Mouse (Mus musculus) small intestine, adult 2 months (tissue): ENCODE measurements around the gene Dhh. TPM values are rescaled to one million over a fixed set of nuclear protein-coding genes. Genes with fewer than 3 reads are reported as not detected.

ENCODE experiments used
- H3K27ac ChIP-seq: fragments of 200-500 bp; 2 replicates; pipeline ENCODE4 v1.5.1; 2012; ENCODE audit warnings: low read depth, low read length, control low read depth, inconsistent platforms; ENCODE audit not compliant: insufficient read depth
- H3K27me3 ChIP-seq: fragments of 200-500 bp; 2 replicates; pipeline ENCODE4 v1.6.1; 2012; ENCODE audit warnings: mild to moderate bottlenecking, moderate library complexity, low read length, inconsistent platforms; ENCODE audit not compliant: control insufficient read depth, insufficient read depth
- H3K36me3 ChIP-seq: fragments of 200-500 bp; 2 replicates; pipeline ENCODE4 v1.6.1; 2012; ENCODE audit warnings: mild to moderate bottlenecking, low read length, control low read depth, inconsistent platforms; ENCODE audit not compliant: control insufficient read depth, insufficient read depth
- H3K4me1 ChIP-seq: fragments of 200-500 bp; 2 replicates; pipeline ENCODE4 v1.6.1; 2012; ENCODE audit warnings: low read length, inconsistent platforms, mixed read lengths; ENCODE audit not compliant: control insufficient read depth, insufficient read depth, insufficient read length
- H3K4me3 ChIP-seq: fragments of 200-500 bp; 2 replicates; pipeline ENCODE4 v1.5.1; 2012; ENCODE audit warnings: low read depth, mild to moderate bottlenecking, control low read depth, inconsistent platforms, low read length, moderate library complexity
- CTCF ChIP-seq: fragments of 200-500 bp; IDR thresholded peaks from 2 replicates; pipeline ENCODE4 v1.5.1; 2012; ENCODE audit warnings: low read depth, mild to moderate bottlenecking, control low read depth, inconsistent platforms, low read length, moderate library complexity, mixed read lengths; ENCODE audit not compliant: insufficient replicate concordance, insufficient read length; ENCODE audit errors: extremely low read depth
- POLR2A ChIP-seq: fragments of 200-500 bp; IDR thresholded peaks from 2 replicates; pipeline ENCODE4 v1.6.1; 2012; ENCODE audit warnings: low read depth, mild to moderate bottlenecking, control low read depth, inconsistent platforms, low read length, moderate library complexity
- WGBS: fragments of 180-500 bp; shearing (Covaris S2); methylation state at CpG from one replicate; pipeline ENCODE4 v1.1.7; 2018; 5-methylcytosine and 5-hydroxymethylcytosine counted together
- polyA plus RNA-seq: library from polyadenylated mRNA; depleted of rRNA; stranded (reverse); fragments of >200 nt; gene quantifications from 2 replicates; pipeline ENCODE4 v1.2.3, GENCODE M21; 2012

Gene Dhh
- polyA plus RNA-seq, 1 experiment = 0.55 TPM

- peaks cover 2% of the 10 kb centered on the region; the same call in 1 of the 2 replicates for H3K4me1 ChIP-seq
- no peaks in the 10 kb centered on the region for H3K27me3 ChIP-seq
- H3K27ac ChIP-seq = no peak overlapping the region
- no peak overlapping the region for H3K4me3 ChIP-seq
- TF ChIP-seq POLR2A (no peak), CTCF (no peak)
- peaks cover 39% of the 10 kb centered on the region for H3K36me3 ChIP-seq
- 93% methylated on average over 6 of the region's 6 CpGs for WGBS
Measured at GRCm38 (mm10) chr15:98914903-98915302, 16.6 kb upstream of the Dhh start.

DNA sequence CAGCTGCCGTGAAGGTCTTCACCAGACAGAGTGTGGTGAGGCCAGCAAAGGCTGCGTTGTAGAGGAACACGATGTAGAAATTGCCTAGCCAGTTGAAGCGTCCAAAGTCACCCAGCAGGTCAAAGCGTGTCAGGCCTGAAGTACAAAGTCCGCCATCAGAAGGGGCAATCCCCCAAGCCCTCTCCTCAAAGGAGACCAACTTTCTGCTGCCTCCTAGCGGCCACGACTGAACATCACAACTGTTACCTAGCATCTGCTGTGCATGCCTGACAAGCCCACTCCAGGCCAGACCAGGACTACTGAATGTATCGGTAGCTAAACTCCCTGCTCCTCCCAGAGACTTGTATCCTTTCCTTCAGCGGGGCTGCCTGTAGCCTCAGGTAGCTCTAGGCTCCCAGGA, 6.4 kb upstream of the Dhh start:
- Histone ChIP-seq H3K4me1 (no peaks in the 10 kb centered on the region), H3K27ac (no peak overlapping the region)
- 50% methylated on average over 10 of the region's 10 CpGs for WGBS

DNA sequence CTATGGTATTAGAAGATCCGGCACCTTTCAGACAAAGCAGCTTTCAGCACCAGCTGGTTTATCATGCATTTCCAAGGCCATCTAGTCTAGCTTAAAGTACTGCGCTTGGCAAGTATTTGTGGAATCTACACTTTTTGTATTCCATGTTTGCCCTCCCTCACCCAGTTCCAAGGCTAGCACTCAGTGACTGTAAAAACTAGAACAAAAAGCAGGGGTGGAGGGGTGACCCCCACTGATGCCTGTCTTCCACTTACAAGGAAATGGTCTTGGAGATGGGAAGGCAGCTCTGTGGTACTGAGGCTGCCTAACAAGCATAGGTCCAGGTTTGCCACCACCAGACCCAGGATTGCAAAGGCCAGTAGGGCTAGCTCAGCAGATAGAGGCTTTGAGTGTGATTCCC, 4.3 kb upstream of the Dhh start:
- peaks cover 14% of the 10 kb centered on the region for H3K27me3 ChIP-seq
- TF ChIP-seq CTCF (no peak), POLR2A (no peak)
- H3K4me3 ChIP-seq = no peak overlapping the region
- no peak overlapping the region for H3K27ac ChIP-seq
- 91% methylated on average over 2 of the region's 2 CpGs for WGBS
- H3K4me1 ChIP-seq = 0 out of 2 replicates have a peak, but pooled peaks cover 2% of the 10 kb centered on the region
- H3K36me3 ChIP-seq = peaks cover 28% of the 10 kb centered on the region

More for the DNA sequence above, 6.4 kb upstream of the Dhh start:
- TF ChIP-seq CTCF = peak; percentile 72; the same call in 1 of the 2 replicates
- no peak for TF ChIP-seq POLR2A
- no peak overlapping the region for H3K4me3 ChIP-seq
- H3K27me3 ChIP-seq = no peaks in the 10 kb centered on the region
- H3K36me3 ChIP-seq = peaks cover 49% of the 10 kb centered on the region

DNA sequence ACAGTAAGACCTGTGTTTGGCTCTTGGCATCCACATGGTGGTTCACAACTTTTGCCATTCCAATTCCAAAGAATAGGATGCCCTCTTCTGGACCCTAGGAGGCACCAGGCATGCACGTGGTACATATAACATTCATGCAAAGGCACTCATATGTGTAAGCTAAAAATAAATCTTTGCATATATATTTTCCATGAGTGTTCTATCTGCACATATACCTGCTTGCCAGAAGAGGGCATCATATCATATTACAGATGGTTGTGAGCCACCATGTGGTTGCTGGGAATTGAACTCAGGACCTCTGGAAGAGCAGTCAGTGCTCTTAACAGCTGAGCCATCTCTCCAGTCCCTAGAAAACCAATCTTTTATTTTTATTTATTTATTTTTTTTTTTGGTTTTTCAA, 3.2 kb upstream of the Dhh start:
- TF ChIP-seq POLR2A (no peak), CTCF (no peak)
- Histone ChIP-seq H3K4me3 (no peak overlapping the region), H3K27me3 (peaks cover 23% of the 10 kb centered on the region), H3K4me1 (0 out of 2 replicates have a peak, but pooled peaks cover 2% of the 10 kb centered on the region), H3K36me3 (peaks cover 19% of the 10 kb centered on the region), H3K27ac (no peak overlapping the region)
- 64% methylated on average over 1 of the region's 1 CpGs for WGBS

GRCm38 (mm10) chr15:98897495-98897894, 845 bp downstream of the Dhh start:
- WGBS = 8% methylated on average over 10 of the region's 10 CpGs
- Histone ChIP-seq H3K27ac (no peak overlapping the region), H3K4me3 (no peak overlapping the region), H3K27me3 (peaks cover 54% of the 10 kb centered on the region), H3K4me1 (peaks cover 20% of the 10 kb centered on the region), H3K36me3 (no peaks in the 10 kb centered on the region)
- TF ChIP-seq CTCF (no peak), POLR2A (no peak)

GRCm38 (mm10) chr15:98895635-98896589, 2.4 kb downstream of the Dhh start:
- Histone ChIP-seq H3K36me3 (no peaks in the 10 kb centered on the region), H3K27me3 (peaks cover 54% of the 10 kb centered on the region), H3K4me3 (peak overlapping the region; percentile 9), H3K4me1 (peaks cover 20% of the 10 kb centered on the region), H3K27ac (no peak overlapping the region)
- no peak for TF ChIP-seq POLR2A
- no peak for TF ChIP-seq CTCF
- 11% methylated on average over 41 of the region's 41 CpGs for WGBS

DNA sequence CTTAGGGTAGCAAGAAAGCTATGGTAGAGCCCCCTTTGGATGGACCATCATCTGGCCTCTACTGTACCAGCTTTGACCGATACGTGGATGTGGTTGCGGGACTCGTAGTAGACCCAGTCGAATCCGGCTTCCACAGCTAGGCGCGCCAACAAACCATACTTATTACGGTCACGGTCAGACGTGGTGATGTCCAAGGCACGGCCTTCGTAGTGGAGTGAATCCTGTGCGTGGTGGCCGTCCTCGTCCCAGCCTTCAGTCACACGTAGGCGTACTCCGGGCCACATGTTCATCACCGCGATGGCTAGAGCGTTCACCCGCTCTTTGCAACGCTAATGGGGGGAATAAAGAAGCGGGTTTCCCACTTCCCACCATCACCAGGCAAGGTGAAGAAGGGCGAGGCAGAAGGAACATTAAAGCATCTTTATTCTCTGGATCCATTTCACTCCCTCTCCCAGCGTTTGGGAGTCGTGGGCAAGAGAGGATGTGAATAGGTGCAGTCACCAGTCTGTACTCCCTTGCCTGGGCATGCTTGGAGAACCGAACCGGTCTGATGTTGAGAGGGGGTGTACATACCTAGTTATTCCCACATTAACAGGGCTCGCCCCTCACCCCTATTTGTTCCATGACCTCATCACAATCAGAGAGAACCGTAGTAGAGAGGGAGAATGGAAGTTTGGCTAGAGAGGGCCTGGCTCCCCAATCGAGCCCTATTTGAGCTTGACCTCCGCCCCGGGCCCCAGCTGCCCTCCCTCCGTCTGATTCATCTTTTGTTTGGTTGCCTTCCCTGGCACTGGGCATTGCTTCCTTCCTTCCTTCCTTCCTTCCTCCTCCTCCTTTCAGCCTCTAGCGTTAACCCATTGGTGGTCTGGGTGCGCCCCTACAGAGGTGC, 3.4 kb downstream of the Dhh start:
- peaks cover 20% of the 10 kb centered on the region for H3K4me1 ChIP-seq
- 11% methylated on average over 38 of the region's 38 CpGs for WGBS
- peak overlapping the region; percentile 76 for H3K4me3 ChIP-seq
- peaks cover 54% of the 10 kb centered on the region for H3K27me3 ChIP-seq
- no peak overlapping the region for H3K27ac ChIP-seq
- no peak for TF ChIP-seq POLR2A
- TF ChIP-seq CTCF = no peak
- H3K36me3 ChIP-seq = no peaks in the 10 kb centered on the region
